Mouse (Mus musculus) testis, adult 2 months (tissue): ENCODE results near the gene Tnfsf18.

ENCODE experiments used
- CTCF ChIP-seq: fragments of 200-500 bp; IDR thresholded peaks from 2 replicates; pipeline ENCODE4 v1.5.1; 2012; ENCODE audit warnings: low read depth, mild to moderate bottlenecking, inconsistent platforms, low read length, moderate library complexity; ENCODE audit not compliant: control insufficient read depth, insufficient read depth, insufficient replicate concordance
- POLR2A ChIP-seq: fragments of 200-500 bp; IDR thresholded peaks from 2 replicates; pipeline ENCODE4 v1.6.1; 2012; ENCODE audit warnings: low read depth, mild to moderate bottlenecking, inconsistent platforms, low read length, moderate library complexity; ENCODE audit not compliant: control insufficient read depth

- TF ChIP-seq CTCF (no peak), POLR2A (no peak)
Measured at GRCm38 (mm10) chr1:161528173-161528572, 33.7 kb downstream of the Tnfsf18 start.
